Mouse (Mus musculus) heart, embryonic 16.5 days (tissue): ENCODE measurements at regions not wholly inside any gene's neighbourhood (a gene's known extent, or its start where the extent isn't known, plus 50 kb on each side); places are given as distances from the start of the nearest gene placed in this dataset.

Source experiments
- ATAC-seq: fragments of 200-750 bp; cut with Nextera tagmentation; replicated peaks from 2 replicates; pipeline ENCODE4 v1.8.0; 2017; ENCODE audit warnings: moderate number of reproducible peaks; ENCODE audit not compliant: insufficient read depth, low FRiP score; ENCODE audit errors: extremely low read depth
- H3K27ac ChIP-seq: fragments of 300-500 bp; sonication (generic); 2 replicates; pipeline ENCODE4 v1.5.1; 2014; ENCODE audit warnings: mild to moderate bottlenecking, low read length, control low read depth, moderate library complexity
- H3K27me3 ChIP-seq: fragments of 300-500 bp; sonication (generic); 2 replicates; pipeline ENCODE4 v1.6.1; 2014; ENCODE audit warnings: low read length, mixed read lengths; ENCODE audit not compliant: control insufficient read depth, insufficient read depth
- H3K36me3 ChIP-seq: fragments of 300-500 bp; sonication (generic); 2 replicates; pipeline ENCODE4 v1.6.1; 2014; ENCODE audit not compliant: control insufficient read depth, insufficient read depth
- H3K4me1 ChIP-seq: fragments of 300-500 bp; sonication (generic); 2 replicates; pipeline ENCODE4 v1.6.1; 2014; ENCODE audit warnings: low read length, mixed read lengths; ENCODE audit not compliant: control insufficient read depth, insufficient read depth
- H3K4me2 ChIP-seq: fragments of 300-500 bp; sonication (generic); 2 replicates; pipeline ENCODE4 v1.6.1; 2014; ENCODE audit warnings: low read depth, mild to moderate bottlenecking, control low read depth, low read length
- H3K4me3 ChIP-seq: fragments of 300-500 bp; sonication (generic); 2 replicates; pipeline ENCODE4 v1.5.1; 2014; ENCODE audit warnings: mild to moderate bottlenecking, control low read depth, low read length
- H3K9ac ChIP-seq: fragments of 300-500 bp; sonication (generic); 2 replicates; pipeline ENCODE4 v1.6.1; 2014; ENCODE audit warnings: low read length, control low read depth
- H3K9me3 ChIP-seq: fragments of 300-500 bp; sonication (generic); replicated peaks from 2 replicates; pipeline ENCODE4 v1.6.1; 2016; ENCODE audit warnings: low read length; ENCODE audit not compliant: control insufficient read depth
- WGBS: fragments of 180-500 bp; shearing (Covaris S2); extraction: QIAGEN DNeasy Blood & Tissue Kit; methylation state at CpG from one replicate; pipeline ENCODE4 v1.1.7; 2014; 5-methylcytosine and 5-hydroxymethylcytosine counted together

GRCm38 (mm10) chr11:31807461-31808215 is 64.4 kb upstream of the Cpeb4 start:
- WGBS = 76% methylated on average over 8 of the region's 8 CpGs

GRCm38 (mm10) chr11:31808216-31808838 is 63.7 kb upstream of the Cpeb4 start:
- H3K4me2 ChIP-seq = no peak overlapping the region
- H3K27ac ChIP-seq = no peak overlapping the region
- H3K9ac ChIP-seq = no peak overlapping the region
- 80% methylated on average over 5 of the region's 5 CpGs for WGBS
- H3K9me3 ChIP-seq = 0 out of 2 replicates have a peak, but pooled peaks cover 3% of the 10 kb centered on the region
- no peak for ATAC-seq
- H3K4me1 ChIP-seq = peaks cover 16% of the 10 kb centered on the region
- no peak overlapping the region for H3K4me3 ChIP-seq
- H3K27me3 ChIP-seq = no peaks in the 10 kb centered on the region
- no peaks in the 10 kb centered on the region for H3K36me3 ChIP-seq

More at GRCm38 (mm10) chr11:31807461-31808215, 64.4 kb upstream of the Cpeb4 start:
- Histone ChIP-seq H3K9me3 (0 out of 2 replicates have a peak, but pooled peaks cover under 1% of the 10 kb centered on the region), H3K4me1 (peaks cover 15% of the 10 kb centered on the region), H3K9ac (no peak overlapping the region), H3K4me3 (no peak overlapping the region), H3K4me2 (no peak overlapping the region), H3K27me3 (no peaks in the 10 kb centered on the region), H3K27ac (no peak overlapping the region), H3K36me3 (no peaks in the 10 kb centered on the region)
- no peak for ATAC-seq

DNA sequence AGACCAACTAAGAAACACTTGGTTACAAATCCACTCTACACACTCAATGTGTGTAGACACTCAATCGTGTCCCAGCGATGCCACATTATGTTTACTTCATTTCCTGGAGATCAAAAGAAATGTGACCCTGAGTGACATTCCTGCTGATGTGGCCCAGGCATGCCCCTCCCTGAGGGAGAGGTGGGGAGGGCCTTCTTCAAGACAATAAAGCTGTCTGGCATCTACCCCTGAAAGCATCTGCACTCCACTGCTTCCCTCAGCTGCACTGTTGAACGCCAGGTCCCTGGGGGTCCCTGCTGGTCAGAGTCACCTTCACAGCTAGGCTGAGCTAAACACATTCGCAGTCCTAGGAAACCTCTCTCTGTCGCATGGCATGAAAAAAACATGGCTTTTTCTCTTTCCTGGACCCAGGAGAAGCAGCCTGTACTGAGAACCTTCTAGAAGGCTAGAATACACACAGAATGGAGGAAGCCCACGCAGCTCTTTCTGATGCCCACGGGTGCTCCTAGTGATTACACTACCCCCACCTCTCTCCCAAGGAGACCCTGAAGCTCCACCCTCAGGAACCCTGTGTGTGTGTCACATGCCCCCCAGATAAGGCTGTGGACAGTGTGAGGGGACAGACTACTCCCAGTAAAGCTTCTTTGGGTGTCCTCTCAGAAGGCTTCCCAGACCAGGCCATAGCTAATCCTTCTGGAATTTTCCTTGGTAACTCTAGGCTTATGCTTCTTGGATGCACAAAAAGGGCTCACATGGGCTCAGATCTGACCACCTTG is 61.8 kb upstream of the Cpeb4 start:
- Histone ChIP-seq H3K36me3 (no peaks in the 10 kb centered on the region), H3K27me3 (no peaks in the 10 kb centered on the region), H3K9me3 (0 out of 2 replicates have a peak, but pooled peaks cover 3% of the 10 kb centered on the region), H3K4me2 (no peak overlapping the region), H3K4me3 (no peak overlapping the region), H3K4me1 (peaks cover 16% of the 10 kb centered on the region), H3K9ac (0 out of 2 replicates have a peak overlapping the region, but pooled peaks have one; percentile 5), H3K27ac (no peak overlapping the region)
- 51% methylated on average over 7 of the region's 7 CpGs for WGBS
- no peak for ATAC-seq

DNA sequence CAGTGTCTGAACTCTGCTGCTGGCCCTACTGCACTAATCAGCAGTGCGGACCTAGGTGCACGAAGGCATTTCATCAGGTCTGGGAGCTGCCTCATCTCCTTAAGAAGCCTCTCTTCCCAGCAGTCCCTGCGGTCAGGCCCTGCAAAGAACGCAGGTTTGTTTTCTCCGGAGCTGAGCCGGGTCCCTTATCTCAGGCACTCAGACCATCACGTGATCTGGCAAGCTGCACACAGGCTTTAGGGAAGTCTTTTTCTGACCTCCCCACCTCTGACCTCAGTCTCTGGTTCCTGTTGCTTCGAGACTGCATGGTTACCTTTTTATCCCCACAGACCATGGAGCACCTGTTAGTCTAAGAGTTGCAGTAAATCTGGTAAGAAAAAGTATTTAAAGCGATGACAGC is 59.8 kb upstream of the Cpeb4 start:
- Histone ChIP-seq H3K27ac (peak overlapping the region; percentile 34; the same call in 1 of the 2 replicates), H3K4me3 (no peak overlapping the region), H3K27me3 (no peaks in the 10 kb centered on the region), H3K9me3 (0 out of 2 replicates have a peak, but pooled peaks cover 3% of the 10 kb centered on the region), H3K9ac (peak overlapping the region; percentile 32; the same call in 1 of the 2 replicates), H3K4me2 (no peak overlapping the region), H3K4me1 (peaks cover 16% of the 10 kb centered on the region), H3K36me3 (no peaks in the 10 kb centered on the region)
- peak; percentile 57; the same call in 1 of the 2 replicates for ATAC-seq
- 16% methylated on average over 9 of the region's 9 CpGs for WGBS

DNA sequence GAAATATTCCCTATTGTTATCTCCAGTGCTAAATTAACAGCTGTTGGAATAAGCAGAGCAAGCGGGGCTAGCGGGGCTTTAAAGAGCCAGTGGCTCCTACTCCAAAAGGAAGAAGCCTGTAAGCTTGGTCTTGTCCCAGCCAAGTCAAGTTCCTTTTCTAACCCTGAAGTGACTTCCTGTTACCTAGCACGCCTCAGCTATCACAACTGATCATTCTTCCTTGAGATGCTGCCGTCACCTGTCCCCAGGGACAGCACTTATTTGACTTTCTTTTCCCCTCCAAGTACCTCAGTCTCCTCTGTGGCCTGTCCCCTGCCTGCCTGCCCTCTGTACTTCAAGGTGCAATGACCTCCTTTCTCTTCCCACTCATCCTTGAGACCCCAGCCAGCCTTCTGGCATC is 57.4 kb upstream of the Cpeb4 start:
- no peak overlapping the region for H3K27ac ChIP-seq
- no peak overlapping the region for H3K9ac ChIP-seq
- H3K27me3 ChIP-seq = no peaks in the 10 kb centered on the region
- H3K4me2 ChIP-seq = no peak overlapping the region
- no peaks in the 10 kb centered on the region for H3K36me3 ChIP-seq
- H3K4me3 ChIP-seq = no peak overlapping the region
- 71% methylated on average over 4 of the region's 4 CpGs for WGBS
- no peak for ATAC-seq
- 0 out of 2 replicates have a peak, but pooled peaks cover 3% of the 10 kb centered on the region for H3K9me3 ChIP-seq
- H3K4me1 ChIP-seq = peaks cover 10% of the 10 kb centered on the region

- Histone ChIP-seq H3K9ac (no peak overlapping the region), H3K4me1 (peaks cover 10% of the 10 kb centered on the region), H3K36me3 (no peaks in the 10 kb centered on the region), H3K4me2 (no peak overlapping the region), H3K27me3 (no peaks in the 10 kb centered on the region), H3K27ac (no peak overlapping the region), H3K4me3 (no peak overlapping the region), H3K9me3 (0 out of 2 replicates have a peak, but pooled peaks cover 3% of the 10 kb centered on the region)
- no peak for ATAC-seq
- WGBS = 77% methylated on average over 12 of the region's 12 CpGs
These were observed 56.0 kb upstream of the Cpeb4 start for GRCm38 (mm10) chr11:31815855-31816488.

GRCm38 (mm10) chr11:31818032-31818431 is 54.0 kb upstream of the Cpeb4 start:
- H3K9me3 ChIP-seq = no peaks in the 10 kb centered on the region
- no peak for ATAC-seq
- no peak overlapping the region for H3K4me3 ChIP-seq
- no peaks in the 10 kb centered on the region for H3K27me3 ChIP-seq
- no peak overlapping the region for H3K4me2 ChIP-seq
- WGBS = 75% methylated on average over 7 of the region's 7 CpGs
- no peak overlapping the region for H3K27ac ChIP-seq
- H3K36me3 ChIP-seq = no peaks in the 10 kb centered on the region
- H3K9ac ChIP-seq = no peak overlapping the region
- peaks cover 11% of the 10 kb centered on the region for H3K4me1 ChIP-seq

GRCm38 (mm10) chr11:31819964-31820363 is 52.0 kb upstream of the Cpeb4 start:
- no peaks in the 10 kb centered on the region for H3K9me3 ChIP-seq
- no peak overlapping the region for H3K4me2 ChIP-seq
- no peak overlapping the region for H3K9ac ChIP-seq
- H3K27me3 ChIP-seq = no peaks in the 10 kb centered on the region
- H3K4me3 ChIP-seq = no peak overlapping the region
- no peak overlapping the region for H3K27ac ChIP-seq
- no peak for ATAC-seq
- no peaks in the 10 kb centered on the region for H3K36me3 ChIP-seq
- WGBS = 73% methylated on average over 4 of the region's 4 CpGs
- H3K4me1 ChIP-seq = peaks cover 14% of the 10 kb centered on the region
